Mouse (Mus musculus) neutrophil, adult 59 days (primary cell): ENCODE measurements around the gene Il23a. TPM values are rescaled to one million over a fixed set of nuclear protein-coding genes. Genes with fewer than 3 reads are reported as not detected.

ENCODE experiments used
- total RNA-seq, 2 experiments: library from RNA; stranded (reverse); gene quantifications; 1 replicate in 1 of 2; 2 replicates in 1 of 2; pipeline ENCODE4 v1.2.4; 2023

Gene Il23a
- total RNA-seq = not detected

DNA sequence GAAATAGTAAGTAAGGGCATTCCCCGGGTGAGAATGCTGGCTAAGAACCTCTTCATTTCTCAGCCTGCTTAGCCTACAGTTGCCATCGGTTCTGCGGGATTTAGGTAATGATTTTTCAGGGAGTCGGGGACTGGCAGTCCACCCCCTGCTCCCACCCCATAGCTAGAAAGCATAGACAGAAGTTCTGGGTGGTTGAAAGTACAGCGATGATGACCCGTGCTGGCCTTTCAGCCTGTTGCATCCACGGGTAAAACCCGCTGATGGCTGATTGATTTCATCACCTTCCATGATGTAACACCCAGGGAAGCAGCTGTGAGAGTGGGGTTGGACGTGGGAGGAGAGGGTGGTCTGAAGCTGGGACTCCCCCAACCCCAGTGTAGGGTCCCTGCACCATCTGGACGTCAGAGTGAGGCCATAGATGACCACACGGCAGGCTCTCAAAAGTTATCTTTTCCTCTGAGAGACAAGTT is at the start of gene Il23a:
Il23a (minus strand) TSS at position 51 of the 470 bp plus-strand sequence.

GRCm38 (mm10) chr10:128337306-128338181 is 39.0 kb upstream of the Il23a start, which contains the start of gene Cs:
Cs (plus strand) TSS chr10:128337734.

DNA sequence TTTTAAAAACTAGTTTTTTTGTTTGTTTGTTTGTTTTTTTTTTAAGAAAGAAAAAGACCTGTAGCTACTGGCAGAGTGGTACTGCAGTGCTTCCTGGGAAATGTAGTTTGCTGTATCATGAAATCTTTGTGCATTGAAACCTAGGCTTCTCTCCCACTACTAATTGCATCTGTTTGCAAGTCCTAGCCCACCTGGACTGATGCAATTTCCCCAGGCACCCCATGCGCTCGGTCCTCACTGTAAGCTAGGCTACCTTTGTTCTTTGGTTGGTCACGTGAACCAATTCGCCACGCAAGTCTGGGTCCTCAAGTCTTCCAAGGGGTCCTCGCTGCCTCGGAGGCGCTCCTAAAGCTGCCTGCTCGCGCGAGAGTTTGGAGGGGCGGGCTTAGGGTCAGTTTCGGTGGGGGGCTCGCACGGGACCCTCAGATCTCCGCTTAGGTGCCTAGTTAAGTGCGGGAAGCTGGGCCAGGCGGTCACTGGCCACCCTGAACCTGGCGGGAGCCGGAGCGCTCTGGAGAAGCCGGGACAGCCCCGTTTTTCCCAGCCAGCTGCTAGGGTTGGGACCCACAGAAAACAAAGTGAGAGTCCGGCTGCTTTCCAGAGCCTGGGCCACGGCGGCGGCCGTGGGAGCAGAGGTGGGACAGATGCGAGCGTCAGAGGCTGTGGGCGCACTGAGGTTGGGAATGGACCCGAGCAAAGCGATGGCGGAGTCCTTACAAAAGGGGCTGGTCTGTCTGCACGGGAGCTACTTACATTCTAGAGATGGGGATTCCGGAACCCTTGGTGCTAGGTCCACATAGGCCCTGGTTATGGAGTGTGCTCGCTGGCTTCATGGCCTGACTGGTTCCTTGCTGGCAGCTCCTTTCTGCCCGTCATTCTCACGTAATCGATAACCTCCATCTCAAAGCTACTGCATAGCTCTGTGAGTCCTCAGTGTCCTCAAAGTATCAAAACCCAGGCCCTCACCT is 23.9 kb upstream of the Il23a start, which contains the start of gene Cnpy2:
Cnpy2 (plus strand) TSS at position 319 of the 968 bp plus-strand sequence.

GRCm38 (mm10) chr10:128303126-128304021 is 4.8 kb upstream of the Il23a start, which contains the start of gene Pan2:
Pan2 (plus strand) TSS chr10:128303335.

DNA sequence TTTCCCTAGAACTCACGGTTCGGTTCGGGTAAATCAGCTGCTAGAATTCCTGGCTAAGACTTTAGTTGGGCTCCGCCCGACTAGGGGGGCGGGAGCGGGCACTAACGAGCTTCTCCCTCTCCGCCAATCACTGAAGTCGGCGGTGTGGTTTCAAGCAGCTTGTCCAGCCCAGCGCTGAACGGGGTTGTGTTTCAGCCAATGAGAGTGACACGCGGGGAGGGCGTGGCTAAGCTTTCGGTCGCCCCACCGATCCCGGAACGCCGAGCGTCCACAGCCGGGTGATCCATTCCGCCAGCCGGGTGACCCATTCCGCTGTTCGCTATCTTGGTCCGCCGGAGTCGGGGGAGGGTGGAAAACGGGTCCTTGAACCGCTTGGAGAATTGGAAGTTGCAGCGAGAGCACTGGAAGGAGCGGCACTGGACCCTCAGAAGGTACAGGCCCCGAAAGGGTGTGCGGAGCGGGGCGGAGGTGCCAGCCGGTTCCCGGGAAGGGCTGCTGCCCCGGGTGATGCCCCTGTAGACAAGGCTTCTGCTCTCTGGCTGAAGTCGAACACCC is 28.2 kb downstream of the Il23a start, which contains the start of gene Stat2:
Stat2 (plus strand) TSS at position 273 of the 555 bp plus-strand sequence.

GRCm38 (mm10) chr10:128268371-128268770 is 30.2 kb downstream of the Il23a start, which contains the start of gene Apof:
Apof (plus strand) TSS chr10:128268671.

DNA sequence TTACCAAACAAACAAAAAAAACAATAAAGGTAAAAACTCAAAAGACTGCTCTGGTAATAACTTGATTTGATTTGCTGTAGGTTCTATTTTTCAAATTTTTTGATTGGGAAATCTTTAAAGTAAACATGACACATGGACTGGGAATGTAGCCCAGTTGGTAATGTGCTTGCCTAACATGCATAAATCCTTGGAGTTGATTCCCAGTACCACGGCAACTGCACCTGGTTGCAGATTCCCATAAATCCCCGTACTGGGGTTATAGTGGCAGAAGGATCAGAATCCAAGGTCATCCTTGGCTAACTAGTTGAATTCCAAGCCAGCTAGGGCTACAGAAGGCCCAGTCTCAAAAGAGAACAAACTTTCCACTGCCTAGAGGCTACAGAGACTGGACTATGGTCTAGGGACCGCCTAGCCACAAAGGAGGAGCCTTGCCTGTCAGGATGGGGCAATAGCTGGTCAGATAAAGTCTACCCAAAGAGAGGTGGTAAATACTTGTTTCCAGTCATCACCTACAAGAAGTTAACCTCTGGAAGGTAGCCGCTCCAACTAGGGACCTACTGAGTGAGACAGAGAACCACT is 44.8 kb downstream of the Il23a start, which contains the start of gene Apon:
Apon (plus strand) TSS at position 420 of the 579 bp plus-strand sequence.

Other genes with a start within 250 kb of the Il23a start
- gene Ptges3, start 239.8 kb downstream of the Il23a start, total RNA-seq = 10 to 100 TPM; 58.1 to 76.4 TPM
- 100 to 1,000 TPM; 522 to 523 TPM for gene Atp5b, start 215.5 kb downstream of the Il23a start, total RNA-seq
- 10 to 100 TPM; 91.5 to 96.1 TPM for gene Baz2a, start 207.2 kb downstream of the Il23a start, total RNA-seq
- gene Rbms2, start 118.5 kb downstream of the Il23a start, total RNA-seq = 10 to 100 TPM in 1 of 2 experiments, 1 to 10 TPM in 1; 9.3 to 10.6 TPM
- gene Gls2, start 104.3 kb downstream of the Il23a start, total RNA-seq = under 1 TPM in 1 of 2 experiments, not detected in 1; 0.36 TPM
- 1 to 10 TPM; 4.0 to 5.7 TPM for gene Spryd4, start 86.9 kb downstream of the Il23a start, total RNA-seq
- not detected for gene Mip, start 72.9 kb downstream of the Il23a start, total RNA-seq
- 10 to 100 TPM; 23.8 to 29.8 TPM for gene Timeless, start 66.7 kb downstream of the Il23a start, total RNA-seq
- gene Apon, start 44.7 kb downstream of the Il23a start, total RNA-seq = under 1 TPM; 0.42 to 0.64 TPM
- not detected for gene Apof, start 30.1 kb downstream of the Il23a start, total RNA-seq
- 10 to 100 TPM; 33.8 to 44.4 TPM for gene Stat2, start 28.2 kb downstream of the Il23a start, total RNA-seq
- 10 to 100 TPM; 27.4 to 30.6 TPM for gene Pan2, start 4.6 kb upstream of the Il23a start, total RNA-seq
- 10 to 100 TPM; 26.9 to 36.3 TPM for gene Cnpy2, start 23.7 kb upstream of the Il23a start, total RNA-seq
- gene Cs, start 39.0 kb upstream of the Il23a start, total RNA-seq = 100 to 1,000 TPM in 1 of 2 experiments, 10 to 100 TPM in 1; 93.2 to 107 TPM
- 10 to 100 TPM; 15.4 to 17.8 TPM for gene Coq10a, start 70.2 kb upstream of the Il23a start, total RNA-seq
- 10 to 100 TPM; 35.0 to 42.4 TPM for gene Ankrd52, start 78.4 kb upstream of the Il23a start, total RNA-seq
- gene Slc39a5, start 102.5 kb upstream of the Il23a start, total RNA-seq = not detected
- gene Nabp2, start 112.7 kb upstream of the Il23a start, total RNA-seq = 10 to 100 TPM; 31.6 to 43.5 TPM
- 10 to 100 TPM; 37.6 to 38.5 TPM for gene Rnf41, start 112.9 kb upstream of the Il23a start, total RNA-seq
- 10 to 100 TPM; 95.0 to 97.7 TPM for gene Smarcc2, start 160.5 kb upstream of the Il23a start, total RNA-seq
- gene Myl6, start 195.4 kb upstream of the Il23a start, total RNA-seq = 1,000 to 10,000 TPM; 1,139 to 1,227 TPM
- gene Myl6b, start 199.9 kb upstream of the Il23a start, total RNA-seq = 1 to 10 TPM in 1 of 2 experiments, under 1 TPM in 1; 0.98 to 1.8 TPM
- 100 to 1,000 TPM; 126 to 159 TPM for gene Esyt1, start 227.1 kb upstream of the Il23a start, total RNA-seq
- gene Zc3h10, start 249.0 kb upstream of the Il23a start, total RNA-seq = 10 to 100 TPM; 25.6 to 28.0 TPM